Mouse (Mus musculus): Measurements from ENCODE around the gene Dzip1l. TPM values are rescaled to one million over a fixed set of nuclear protein-coding genes. Genes with fewer than 3 reads are reported as not detected.

The Dzip1l gene
- total and polyA plus RNA-seq, 3 experiments: not detected

DNA sequence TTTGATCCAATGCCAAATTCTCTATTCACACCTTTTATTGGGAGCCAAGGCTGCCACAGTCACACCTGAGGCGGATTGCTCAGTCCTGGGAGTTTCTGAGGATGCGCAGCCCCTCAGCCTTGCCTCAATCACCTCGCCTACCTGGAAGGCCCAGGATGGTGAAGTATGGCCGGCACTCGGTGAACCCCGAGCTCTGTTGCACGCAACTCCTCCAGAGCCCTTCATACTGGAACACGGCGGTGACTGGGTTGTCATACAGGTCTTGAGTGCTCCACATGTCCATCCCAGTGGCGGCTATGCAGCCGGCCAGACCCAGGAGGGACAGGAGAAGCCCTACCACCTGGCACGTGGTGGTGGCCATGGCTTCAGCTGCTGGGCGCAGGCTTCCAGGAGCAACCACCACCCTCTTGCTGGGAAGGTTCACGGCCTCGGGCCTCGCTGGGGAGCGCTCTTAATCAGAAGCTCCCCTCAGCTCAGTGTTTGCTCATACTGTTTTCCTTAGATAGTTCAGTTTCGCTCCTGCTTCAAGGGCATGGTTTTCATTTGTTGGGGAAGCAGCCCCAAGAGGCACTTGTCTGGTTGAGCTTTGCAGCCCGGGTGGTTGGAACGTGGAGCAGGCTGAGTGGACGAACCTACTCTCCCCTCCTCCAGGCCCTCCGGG is 80.4 kb downstream of the Dzip1l start:
- TF ChIP-seq MAX (IDR thresholded peaks at IDR 0.05; ENCODE audit: low read length) (no peak), MYC (IDR thresholded peaks at IDR 0.05; ENCODE audit: low read depth, low read length) (no peak), NRF1 (IDR thresholded peaks at IDR 0.05; ENCODE audit: insufficient read depth, low read depth, low read length, poor library complexity, severe bottlenecking) (no peak), NELFE (IDR thresholded peaks at IDR 0.05; ENCODE audit: low read depth, low read length) (no peak), UBTF (IDR thresholded peaks at IDR 0.05; ENCODE audit: borderline replicate concordance, insufficient read depth, low read depth, low read length) (no peak), TAL1 (IDR thresholded peaks at IDR 0.05; ENCODE audit: low read length) (no peak), HCFC1 (IDR thresholded peaks at IDR 0.05; ENCODE audit: low read depth, low read length) (no peak), ZMIZ1 (IDR thresholded peaks at IDR 0.05; ENCODE audit: low read depth, low read length) (no peak), KAT2A (conservative IDR thresholded peaks at IDR 0.05; ENCODE audit: low read depth, low read length) (no peak), POLR2AphosphoS2 (IDR thresholded peaks at IDR 0.05; ENCODE audit: low read length) (no peak), ZKSCAN1 (IDR thresholded peaks at IDR 0.05; ENCODE audit: low read depth, low read length) (no peak), GABPA (IDR thresholded peaks at IDR 0.05; ENCODE audit: low read depth, low read length) (no peak), BHLHE40 (IDR thresholded peaks at IDR 0.05; ENCODE audit: borderline replicate concordance, low read depth, low read length) (no peak), MXI1 (IDR thresholded peaks at IDR 0.05; ENCODE audit: low read depth, low read length) (no peak), RCOR1 (IDR thresholded peaks at IDR 0.05; ENCODE audit: low read depth, low read length) (no peak), MAFK (IDR thresholded peaks at IDR 0.05; ENCODE audit: borderline replicate concordance, low read depth, low read length) (no peak), TCF12 (IDR thresholded peaks at IDR 0.05; ENCODE audit: low read depth, low read length) (no peak), CHD2 (IDR thresholded peaks at IDR 0.05; ENCODE audit: low read length) (no peak), POLR2AphosphoS5 (IDR thresholded peaks at IDR 0.05; ENCODE audit: borderline replicate concordance, low read depth, low read length) (no peak), MEF2A (IDR thresholded peaks at IDR 0.05; ENCODE audit: extremely low read depth, insufficient replicate concordance, low read depth, low read length, poor library complexity, severe bottlenecking) (no peak)
- no peak overlapping the region for H3K27ac ChIP-seq (ENCODE audit: control insufficient read depth, low read depth, low read length)
- no peaks in the 10 kb centered on the region for H3K36me3 ChIP-seq (ENCODE audit: control insufficient read depth in 1 of 2, insufficient read depth in 2 of 2, low read length in 2 of 2)
- H3K9ac ChIP-seq (ENCODE audit: control insufficient read depth, low read depth, low read length, poor library complexity, severe bottlenecking): no peak overlapping the region
- H3K9me3 ChIP-seq (replicated peaks; ENCODE audit: insufficient read depth, low read length): no peaks in the 10 kb centered on the region
- H3K4me3 ChIP-seq (ENCODE audit: control insufficient read depth in 1 of 2, insufficient read depth in 1 of 2, low read depth in 2 of 2, low read length in 2 of 2): no peak overlapping the region
- no peaks in the 10 kb centered on the region for H3K79me2 ChIP-seq (ENCODE audit: control insufficient read depth, insufficient read depth, low read length, poor library complexity)
- no peak for DNase-seq (ENCODE audit: low read depth, low spot score)
- H3K4me1 ChIP-seq (ENCODE audit: control insufficient read depth in 1 of 2, insufficient read depth in 2 of 2, low read length in 2 of 2): no peaks in the 10 kb centered on the region
- H3K27me3 ChIP-seq (ENCODE audit: control insufficient read depth in 1 of 2, insufficient read depth in 2 of 2, low read length in 2 of 2): no peaks in the 10 kb centered on the region; a peak in 2 of 4 replicates

Measured in MEL (cell line).